Mouse (Mus musculus) bone marrow, adult 2 months (tissue): ENCODE data around the gene Ctdsp1. TPM values are rescaled to one million over a fixed set of nuclear protein-coding genes. Genes with fewer than 3 reads are reported as not detected.
A peak's percentile ranks its signal among the peaks of the same experiment; 100 is the strongest.

ENCODE experiments used
- H3K27ac ChIP-seq: fragments of 200-500 bp; 2 replicates; pipeline ENCODE4 v1.5.1; 2012; ENCODE audit warnings: low read depth, mild to moderate bottlenecking, control low read depth, inconsistent platforms, low read length; ENCODE audit not compliant: control insufficient read depth, poor library complexity, insufficient read depth
- H3K4me1 ChIP-seq: fragments of 200-500 bp; 2 replicates; pipeline ENCODE4 v1.6.1; 2011; ENCODE audit warnings: low read length; ENCODE audit not compliant: control insufficient read depth, insufficient read depth
- H3K4me3 ChIP-seq: fragments of 200-500 bp; replicated peaks from 2 replicates; pipeline ENCODE3; 2011; ENCODE audit warnings: mild to moderate bottlenecking, low read depth, low read length, control low read depth; ENCODE audit not compliant: control insufficient read depth
- CTCF ChIP-seq: fragments of 200-500 bp; IDR thresholded peaks from 2 replicates; pipeline ENCODE4 v1.5.1; 2011; ENCODE audit warnings: low read length, control low read depth; ENCODE audit not compliant: control insufficient read depth, insufficient read depth
- POLR2A ChIP-seq: fragments of 200-500 bp; IDR thresholded peaks from 2 replicates; pipeline ENCODE4 v1.6.1; 2011; ENCODE audit warnings: low read depth, mild to moderate bottlenecking, control low read depth, low read length, borderline replicate concordance; ENCODE audit not compliant: control insufficient read depth
- WGBS: fragments of 180-500 bp; shearing (Covaris S2); methylation state at CpG from one replicate; pipeline ENCODE4 v1.1.7; 2018; 5-methylcytosine and 5-hydroxymethylcytosine counted together
- polyA plus RNA-seq: library from polyadenylated mRNA; stranded (reverse); fragments of >200 nt; gene quantifications from 2 replicates; pipeline ENCODE4 v1.2.4, GENCODE M21; 2011; ENCODE audit warnings: low replicate concordance; ENCODE audit not compliant: missing spikeins, insufficient read depth, insufficient read length

The Ctdsp1 gene
- polyA plus RNA-seq, 1 experiment, result 65.3 TPM

DNA sequence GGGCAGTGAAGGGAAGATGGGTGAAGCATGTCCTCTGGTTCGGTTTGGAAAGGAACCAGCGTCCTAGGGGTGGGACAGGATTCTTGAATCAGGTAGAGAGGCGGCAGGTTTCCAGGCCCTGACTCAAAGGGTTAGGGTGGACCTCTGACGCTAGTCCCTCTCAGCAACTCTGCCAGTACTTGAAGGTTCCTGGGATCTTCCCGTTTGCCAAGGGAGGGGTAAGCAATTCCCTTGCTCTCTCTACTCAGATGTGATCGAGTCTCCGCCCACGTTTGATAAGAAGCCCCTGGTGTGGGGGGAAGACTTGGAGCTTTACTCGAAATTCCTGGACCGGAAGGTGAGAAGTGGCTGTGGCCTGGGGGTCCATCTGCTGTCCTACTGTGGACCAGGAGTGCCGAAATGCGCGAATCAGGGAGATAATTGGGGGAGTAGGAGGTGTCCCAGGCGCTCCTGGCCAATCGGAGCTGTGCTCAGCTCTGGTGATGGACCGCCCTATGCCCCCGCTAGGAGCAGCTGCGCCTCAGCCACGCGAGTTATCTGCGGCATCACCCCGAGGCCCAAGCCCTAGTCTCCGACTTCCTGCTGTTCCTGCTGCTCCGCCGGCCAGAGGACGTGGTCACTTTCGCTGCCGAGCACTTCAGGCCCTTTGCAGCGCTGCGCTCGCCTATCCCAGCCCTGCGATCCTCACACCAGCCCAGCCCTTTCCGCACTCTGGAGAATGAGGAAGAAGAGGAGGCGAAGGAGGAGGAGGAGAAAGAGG lies 23.2 kb upstream of the Ctdsp1 start:
- TF ChIP-seq CTCF, result no peak
- peak; percentile 47; the same call in 1 of the 2 replicates for TF ChIP-seq POLR2A
- peak overlapping the region; percentile 36 for H3K27ac ChIP-seq
- peak overlapping the region; percentile 27 for H3K4me3 ChIP-seq
- H3K4me1 ChIP-seq, result peaks cover 8% of the 10 kb centered on the region
- 18% methylated on average over 34 of the region's 34 CpGs for WGBS

DNA sequence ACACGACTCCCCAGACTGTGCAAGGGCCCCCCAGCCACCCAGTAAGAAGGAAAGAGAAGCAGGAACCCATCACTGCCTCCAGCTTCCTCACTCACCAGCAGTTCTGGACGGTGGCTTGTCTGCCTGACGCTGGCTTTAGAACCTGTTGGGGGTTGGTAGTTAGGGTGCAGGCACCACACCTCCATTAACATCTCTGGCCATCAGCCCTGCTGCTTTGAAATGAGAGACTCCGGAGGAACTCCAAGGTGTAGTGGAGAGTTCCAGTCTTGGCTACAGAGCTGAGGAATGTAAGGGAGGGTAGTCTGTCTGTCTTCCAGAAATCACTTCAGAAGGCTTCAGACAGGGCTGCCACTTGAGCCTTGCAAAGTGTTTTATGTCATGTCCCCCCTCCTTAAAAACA lies 21.3 kb upstream of the Ctdsp1 start:
- H3K4me3 ChIP-seq, result no peak overlapping the region
- no peak for TF ChIP-seq POLR2A
- TF ChIP-seq CTCF, result no peak
- peaks cover 7% of the 10 kb centered on the region; the same call in 1 of the 2 replicates for H3K4me1 ChIP-seq
- 30% methylated on average over 4 of the region's 4 CpGs for WGBS
- H3K27ac ChIP-seq, result no peak overlapping the region

DNA sequence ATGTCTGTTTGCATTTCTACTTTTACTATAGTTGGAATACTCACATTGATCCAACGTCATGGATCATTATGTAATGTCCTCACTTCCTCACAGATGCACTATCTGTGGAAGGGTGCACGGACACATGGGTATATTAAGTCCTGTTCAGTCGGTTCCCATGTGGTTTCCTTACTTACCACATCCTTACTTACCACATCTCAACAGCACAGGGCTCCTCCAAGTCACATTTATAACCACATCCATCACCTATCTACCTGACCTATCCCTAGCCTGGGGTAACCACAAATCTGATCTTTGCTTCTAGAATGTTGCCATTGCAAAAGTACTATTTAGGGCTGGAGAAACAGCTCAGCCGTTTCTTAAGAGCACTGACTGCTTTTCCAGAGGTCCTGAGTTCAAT lies 17.9 kb upstream of the Ctdsp1 start:
- no peak overlapping the region for H3K4me3 ChIP-seq
- 2% methylated on average over 4 of the region's 4 CpGs for WGBS
- H3K27ac ChIP-seq, result no peak overlapping the region
- H3K4me1 ChIP-seq, result peaks cover 10% of the 10 kb centered on the region; the same call in 1 of the 2 replicates
- no peak for TF ChIP-seq CTCF
- no peak for TF ChIP-seq POLR2A

DNA sequence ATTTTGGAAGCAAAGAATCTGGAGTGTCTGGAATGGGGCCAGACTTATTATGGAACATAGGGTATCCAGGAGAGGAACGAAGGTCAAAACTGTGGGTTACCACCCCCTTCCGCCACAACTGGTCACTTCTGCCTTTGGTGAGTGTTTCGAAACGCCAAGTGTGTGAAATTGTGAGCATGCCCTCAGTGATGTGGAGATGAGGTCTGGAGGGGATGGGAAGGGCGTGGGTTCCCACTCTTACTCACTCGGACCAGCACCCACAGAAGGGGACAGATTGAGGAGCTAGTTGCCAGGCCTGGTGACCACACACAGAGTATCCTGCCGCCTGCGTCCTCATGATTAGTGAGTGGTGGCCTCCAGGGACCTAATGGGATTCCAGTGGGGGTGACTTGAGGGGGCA lies 16.3 kb upstream of the Ctdsp1 start, which contains the start of gene Slc11a1:
TSS of gene Slc11a1 (plus strand) at position 216 of the 400 bp plus-strand sequence.
- Histone ChIP-seq H3K27ac (peak within 1 kb of the TSS; percentile 75), H3K4me1 (peaks cover 12% of the 10 kb centered on the region; the same call in 1 of the 2 replicates), H3K4me3 (peak within 1 kb of the TSS; percentile 64)
- 28% methylated on average over 8 of the region's 8 CpGs for WGBS
- no peak for TF ChIP-seq POLR2A
- no peak for TF ChIP-seq CTCF

DNA sequence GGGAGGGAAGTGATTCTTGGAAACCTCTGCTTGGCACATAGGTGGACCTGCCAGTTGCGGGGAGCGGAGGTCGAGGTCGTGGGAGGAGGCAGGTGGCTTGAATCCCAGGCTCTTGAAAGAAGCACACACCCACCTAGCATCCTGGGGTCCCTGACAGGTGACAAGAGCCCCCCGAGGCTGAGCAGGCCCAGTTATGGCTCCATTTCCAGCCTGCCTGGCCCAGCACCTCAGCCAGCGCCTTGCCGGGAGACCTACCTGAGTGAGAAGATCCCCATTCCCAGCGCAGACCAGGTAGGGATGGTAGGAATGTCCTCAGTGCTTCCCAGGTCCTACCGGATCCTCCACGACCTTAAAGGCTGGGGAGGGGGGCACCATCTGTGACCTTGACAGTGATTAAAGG lies 15.7 kb upstream of the Ctdsp1 start:
- WGBS, result 58% methylated on average over 10 of the region's 10 CpGs
- peak overlapping the region; percentile 64 for H3K4me3 ChIP-seq

DNA sequence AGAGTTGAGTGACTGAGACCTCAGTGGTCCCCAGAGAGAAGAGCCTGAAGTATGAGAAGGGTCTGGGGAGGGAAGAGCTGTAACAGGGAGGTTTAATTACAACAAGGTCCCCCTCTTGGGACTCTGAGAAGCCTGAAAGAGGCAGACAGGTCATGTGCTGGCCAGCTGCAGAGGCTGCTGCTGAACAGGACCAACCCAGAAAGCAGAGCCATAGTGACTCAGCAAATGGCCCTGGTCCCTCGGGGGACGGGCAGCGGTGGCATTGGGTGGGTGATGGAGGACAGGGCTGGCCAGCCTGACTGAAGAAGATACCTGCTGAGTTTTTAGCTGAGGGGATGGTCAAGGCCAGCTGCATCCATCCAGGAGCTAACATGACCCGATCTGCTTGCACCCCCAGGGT lies 14.9 kb upstream of the Ctdsp1 start:
- Histone ChIP-seq H3K4me1 (peaks cover 12% of the 10 kb centered on the region; the same call in 1 of the 2 replicates), H3K27ac (peak overlapping the region; percentile 22; the same call in 1 of the 2 replicates), H3K4me3 (peak overlapping the region; percentile 46)
- 30% methylated on average over 4 of the region's 4 CpGs for WGBS
- TF ChIP-seq CTCF (no peak), POLR2A (no peak)

More for the DNA sequence above, 15.7 kb upstream of the Ctdsp1 start:
- Histone ChIP-seq H3K27ac (peak overlapping the region; percentile 75), H3K4me1 (peaks cover 12% of the 10 kb centered on the region; the same call in 1 of the 2 replicates)
- no peak for TF ChIP-seq POLR2A
- TF ChIP-seq CTCF, result no peak

DNA sequence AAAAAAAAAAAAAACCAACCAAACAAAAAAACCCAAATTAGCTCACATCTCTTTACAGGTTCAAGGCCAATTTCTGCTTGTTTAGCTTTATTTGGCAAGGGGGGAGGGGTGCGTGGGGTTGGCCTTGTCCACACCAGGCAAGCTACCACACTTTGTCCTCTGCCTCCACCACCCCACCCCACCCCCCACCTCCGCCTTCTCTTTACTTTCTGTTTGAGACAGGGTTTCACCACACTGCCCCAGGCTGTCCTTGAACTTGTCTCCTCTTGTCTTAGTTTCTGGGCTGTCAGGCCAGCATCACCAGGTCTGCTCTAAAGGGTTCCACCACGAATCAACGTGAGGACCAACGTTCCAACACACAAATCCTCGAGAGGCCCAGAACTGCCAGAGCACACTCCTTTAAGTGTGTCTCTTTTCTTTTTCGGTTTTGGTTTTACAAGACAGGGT lies 12.2 kb upstream of the Ctdsp1 start:
- peaks cover 9% of the 10 kb centered on the region for H3K4me1 ChIP-seq
- WGBS, result 59% methylated on average over 7 of the region's 7 CpGs

DNA sequence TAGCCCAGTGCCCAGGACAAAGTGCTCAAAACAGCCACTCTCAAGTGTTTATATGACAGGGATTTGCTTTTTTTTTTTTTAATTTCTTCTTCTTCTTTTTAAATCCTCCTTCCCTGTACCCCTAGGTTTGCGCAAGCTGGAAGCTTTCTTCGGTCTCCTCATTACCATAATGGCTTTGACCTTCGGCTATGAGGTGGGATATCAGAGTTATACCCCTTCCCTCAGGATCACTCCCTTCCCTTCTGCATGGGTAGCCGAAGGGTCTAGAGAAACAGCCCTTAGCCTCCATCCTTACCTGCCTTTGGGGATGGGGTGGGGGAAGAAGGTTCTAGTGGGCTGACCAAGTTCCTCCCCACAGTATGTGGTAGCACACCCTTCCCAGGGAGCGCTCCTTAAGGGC lies 10.8 kb upstream of the Ctdsp1 start:
- TF ChIP-seq CTCF (no peak), POLR2A (no peak)
- 51% methylated on average over 5 of the region's 5 CpGs for WGBS
- H3K4me3 ChIP-seq, result no peak overlapping the region
- peaks cover 9% of the 10 kb centered on the region for H3K4me1 ChIP-seq
- H3K27ac ChIP-seq, result no peak overlapping the region

More for the DNA sequence above, 12.2 kb upstream of the Ctdsp1 start:
- TF ChIP-seq CTCF (no peak), POLR2A (no peak)
- H3K27ac ChIP-seq, result no peak overlapping the region
- no peak overlapping the region for H3K4me3 ChIP-seq
